Mouse (Mus musculus) embryonic facial prominence, embryonic 15.5 days (tissue): ENCODE data around the gene Slc15a2. TPM values are rescaled to one million over a fixed set of nuclear protein-coding genes. Genes with fewer than 3 reads are reported as not detected.

ENCODE experiments used
- ATAC-seq: fragments of 200-750 bp; cut with Nextera tagmentation; 2 replicates; pipeline ENCODE4 v1.8.0; 2017; ENCODE audit warnings: low read depth, moderate TSS enrichment; ENCODE audit not compliant: insufficient number of reproducible peaks, low FRiP score, low TSS enrichment
- H3K27ac ChIP-seq: fragments of 300-500 bp; sonication (generic); replicated peaks from 2 replicates; pipeline ENCODE4 v1.5.1; 2015; ENCODE audit warnings: mild to moderate bottlenecking, inconsistent platforms
- H3K27me3 ChIP-seq: fragments of 300-500 bp; sonication (generic); 2 replicates; pipeline ENCODE4 v1.6.1; 2015; ENCODE audit warnings: inconsistent platforms
- H3K36me3 ChIP-seq: fragments of 300-500 bp; sonication (generic); 2 replicates; pipeline ENCODE4 v1.6.1; 2015; ENCODE audit warnings: mild to moderate bottlenecking, inconsistent platforms
- H3K4me1 ChIP-seq: fragments of 300-500 bp; sonication (generic); 2 replicates; pipeline ENCODE4 v1.6.1; 2015; ENCODE audit warnings: inconsistent platforms
- H3K4me2 ChIP-seq: fragments of 300-500 bp; sonication (generic); replicated peaks from 2 replicates; pipeline ENCODE4 v1.6.1; 2015; ENCODE audit warnings: mild to moderate bottlenecking, inconsistent platforms
- H3K4me3 ChIP-seq: fragments of 300-500 bp; sonication (generic); replicated peaks from 2 replicates; pipeline ENCODE4 v1.5.1; 2015; ENCODE audit warnings: mild to moderate bottlenecking, inconsistent platforms
- H3K9ac ChIP-seq: fragments of 300-500 bp; sonication (generic); 2 replicates; pipeline ENCODE4 v1.6.1; 2015; ENCODE audit warnings: inconsistent platforms
- H3K9me3 ChIP-seq: fragments of 300-500 bp; sonication (generic); replicated peaks from 2 replicates; pipeline ENCODE4 v1.6.1; 2016; ENCODE audit warnings: inconsistent platforms
- WGBS: fragments of 180-500 bp; shearing (Covaris S2); methylation state at CpG from one replicate; pipeline ENCODE4 v1.1.7; 2015; 5-methylcytosine and 5-hydroxymethylcytosine counted together
- polyA plus RNA-seq: library from polyadenylated mRNA; unstranded; fragments of >200 nt; fragmentation: Nextera tagmentation; extraction: Ambion mirVana; gene quantifications from 2 replicates; pipeline ENCODE4 v1.2.1, GENCODE M21; 2015

Slc15a2 gene
- polyA plus RNA-seq: 7.1 and 9.7 TPM in 2 replicates

- ATAC-seq: no peak
- H3K36me3 ChIP-seq: no peaks in the 10 kb centered on the region
- H3K4me2 ChIP-seq: peak within 1 kb of the TSS; percentile 34
- H3K4me3 ChIP-seq: 0 out of 2 replicates have a peak within 1 kb of the TSS, but pooled peaks have one; percentile 14
- peaks cover 9% of the 10 kb centered on the region; the same call in 1 of the 2 replicates for H3K4me1 ChIP-seq
- H3K27ac ChIP-seq: no peak within 1 kb of the TSS
- H3K27me3 ChIP-seq: no peaks in the 10 kb centered on the region
- H3K9me3 ChIP-seq: no peaks in the 10 kb centered on the region
- no peak within 1 kb of the TSS for H3K9ac ChIP-seq
- WGBS: 50% methylated on average over 10 of the region's 10 CpGs
Measured at GRCm38 (mm10) chr16:36784594-36785313, at the start of gene Slc15a2. Gene Slc15a2, minus strand, starts transcription at chr16:36784962.

- no peaks in the 10 kb centered on the region for H3K36me3 ChIP-seq
- ATAC-seq: no peak
- no peak overlapping the region for H3K27ac ChIP-seq
- peak overlapping the region; percentile 82 for H3K9ac ChIP-seq
- peak overlapping the region; percentile 73 for H3K4me2 ChIP-seq
- no peaks in the 10 kb centered on the region for H3K9me3 ChIP-seq
- H3K27me3 ChIP-seq: no peaks in the 10 kb centered on the region
- 0 out of 2 replicates have a peak, but pooled peaks cover 4% of the 10 kb centered on the region for H3K4me1 ChIP-seq
- 4% methylated on average over 11 of the region's 11 CpGs for WGBS
- peak overlapping the region; percentile 72 for H3K4me3 ChIP-seq
Measured at GRCm38 (mm10) chr16:36828820-36829219, 44.1 kb upstream of the Slc15a2 start.

- Histone ChIP-seq H3K36me3 (no peaks in the 10 kb centered on the region), H3K9me3 (no peaks in the 10 kb centered on the region), H3K4me1 (0 out of 2 replicates have a peak, but pooled peaks cover 4% of the 10 kb centered on the region), H3K4me3 (peak within 1 kb of the TSS; percentile 72), H3K27me3 (no peaks in the 10 kb centered on the region), H3K9ac (peak within 1 kb of the TSS; percentile 82), H3K27ac (peak within 1 kb of the TSS; percentile 65; the same call in 1 of the 2 replicates), H3K4me2 (peak within 1 kb of the TSS; percentile 73)
- WGBS: under 1% methylated on average over 61 of the region's 64 CpGs
- peak; percentile 98 for ATAC-seq
Measured at GRCm38 (mm10) chr16:36828054-36828786, 43.5 kb upstream of the Slc15a2 start, which contains the start of gene Iqcb1. Gene Iqcb1, plus strand, starts transcription at chr16:36828385.

- 6% methylated on average over 11 of the region's 11 CpGs for WGBS
- H3K27ac ChIP-seq: no peak overlapping the region
- 0 out of 2 replicates have a peak, but pooled peaks cover 4% of the 10 kb centered on the region for H3K4me1 ChIP-seq
- no peaks in the 10 kb centered on the region for H3K9me3 ChIP-seq
- peak overlapping the region; percentile 73 for H3K4me2 ChIP-seq
- peak overlapping the region; percentile 21; the same call in 1 of the 2 replicates for H3K9ac ChIP-seq
- ATAC-seq: no peak; the same call in 1 of the 2 replicates
- H3K36me3 ChIP-seq: no peaks in the 10 kb centered on the region
- H3K27me3 ChIP-seq: no peaks in the 10 kb centered on the region
- H3K4me3 ChIP-seq: peak overlapping the region; percentile 72
Measured at GRCm38 (mm10) chr16:36827611-36828053, 42.9 kb upstream of the Slc15a2 start.

GRCm38 (mm10) chr16:36821474-36821873 is 36.7 kb upstream of the Slc15a2 start:
- Histone ChIP-seq H3K9ac (no peak overlapping the region), H3K9me3 (no peaks in the 10 kb centered on the region), H3K4me3 (no peak overlapping the region), H3K4me1 (no peaks in the 10 kb centered on the region), H3K27me3 (no peaks in the 10 kb centered on the region), H3K27ac (no peak overlapping the region), H3K4me2 (no peak overlapping the region), H3K36me3 (no peaks in the 10 kb centered on the region)
- WGBS: 6% methylated on average over 3 of the region's 3 CpGs
- ATAC-seq: peak; percentile 51; the same call in 1 of the 2 replicates

- Histone ChIP-seq H3K27ac (no peak overlapping the region), H3K9ac (no peak overlapping the region), H3K27me3 (no peaks in the 10 kb centered on the region), H3K4me1 (no peaks in the 10 kb centered on the region), H3K4me3 (no peak overlapping the region), H3K4me2 (no peak overlapping the region), H3K36me3 (no peaks in the 10 kb centered on the region), H3K9me3 (no peaks in the 10 kb centered on the region)
- 53% methylated on average over 3 of the region's 3 CpGs for WGBS
- ATAC-seq: no peak
Measured at GRCm38 (mm10) chr16:36820747-36821146, 36.0 kb upstream of the Slc15a2 start.

- Histone ChIP-seq H3K4me1 (no peaks in the 10 kb centered on the region), H3K27me3 (no peaks in the 10 kb centered on the region), H3K36me3 (no peaks in the 10 kb centered on the region), H3K4me2 (no peak overlapping the region), H3K9me3 (no peaks in the 10 kb centered on the region), H3K27ac (no peak overlapping the region), H3K4me3 (no peak overlapping the region), H3K9ac (no peak overlapping the region)
- WGBS: 53% methylated on average over 6 of the region's 6 CpGs
- no peak for ATAC-seq
Measured at GRCm38 (mm10) chr16:36820016-36820415, 35.3 kb upstream of the Slc15a2 start.

- peak; percentile 70; the same call in 1 of the 2 replicates for ATAC-seq
- 18% methylated on average over 7 of the region's 7 CpGs for WGBS
Measured at GRCm38 (mm10) chr16:36817321-36817926, 32.7 kb upstream of the Slc15a2 start.

GRCm38 (mm10) chr16:36816916-36817315 is 32.2 kb upstream of the Slc15a2 start:
- Histone ChIP-seq H3K9me3 (no peaks in the 10 kb centered on the region), H3K4me1 (no peaks in the 10 kb centered on the region), H3K27me3 (no peaks in the 10 kb centered on the region), H3K9ac (no peak overlapping the region), H3K27ac (no peak overlapping the region), H3K4me3 (no peak overlapping the region), H3K4me2 (no peak overlapping the region), H3K36me3 (no peaks in the 10 kb centered on the region)
- no peak for ATAC-seq

More at GRCm38 (mm10) chr16:36817321-36817926, 32.7 kb upstream of the Slc15a2 start:
- no peaks in the 10 kb centered on the region for H3K4me1 ChIP-seq
- no peak overlapping the region for H3K27ac ChIP-seq
- no peaks in the 10 kb centered on the region for H3K27me3 ChIP-seq
- no peaks in the 10 kb centered on the region for H3K36me3 ChIP-seq
- H3K9me3 ChIP-seq: no peaks in the 10 kb centered on the region
- no peak overlapping the region for H3K4me3 ChIP-seq
- no peak overlapping the region for H3K4me2 ChIP-seq
- no peak overlapping the region for H3K9ac ChIP-seq

- Histone ChIP-seq H3K4me3 (no peak overlapping the region), H3K4me2 (no peak overlapping the region), H3K27me3 (no peaks in the 10 kb centered on the region), H3K4me1 (no peaks in the 10 kb centered on the region), H3K9ac (no peak overlapping the region), H3K9me3 (no peaks in the 10 kb centered on the region), H3K36me3 (no peaks in the 10 kb centered on the region), H3K27ac (no peak overlapping the region)
- 48% methylated on average over 3 of the region's 3 CpGs for WGBS
- ATAC-seq: no peak
Measured at GRCm38 (mm10) chr16:36813680-36814079, 28.9 kb upstream of the Slc15a2 start.

- ATAC-seq: no peak
Measured at GRCm38 (mm10) chr16:36808616-36809015, 23.9 kb upstream of the Slc15a2 start.

More at GRCm38 (mm10) chr16:36808616-36809015, 23.9 kb upstream of the Slc15a2 start:
- Histone ChIP-seq H3K27me3 (no peaks in the 10 kb centered on the region), H3K4me1 (no peaks in the 10 kb centered on the region), H3K9ac (no peak overlapping the region), H3K27ac (no peak overlapping the region), H3K4me3 (no peak overlapping the region), H3K36me3 (no peaks in the 10 kb centered on the region), H3K9me3 (no peaks in the 10 kb centered on the region), H3K4me2 (no peak overlapping the region)
- 80% methylated on average over 3 of the region's 3 CpGs for WGBS
